Mouse (Mus musculus) testis, adult 2 months (tissue): Measurements from ENCODE around the gene Pcnx2.

Experiments
- CTCF ChIP-seq: fragments of 200-500 bp; IDR thresholded peaks from 2 replicates; pipeline ENCODE4 v1.5.1; 2012; ENCODE audit warnings: low read depth, mild to moderate bottlenecking, inconsistent platforms, low read length, moderate library complexity; ENCODE audit not compliant: control insufficient read depth, insufficient read depth, insufficient replicate concordance
- POLR2A ChIP-seq: fragments of 200-500 bp; IDR thresholded peaks from 2 replicates; pipeline ENCODE4 v1.6.1; 2012; ENCODE audit warnings: low read depth, mild to moderate bottlenecking, inconsistent platforms, low read length, moderate library complexity; ENCODE audit not compliant: control insufficient read depth

GRCm38 (mm10) chr8:125729746-125730145, 168.4 kb downstream of the Pcnx2 start, which contains the start of gene Ntpcr:
- TF ChIP-seq CTCF (no peak), POLR2A (no peak)
